Mouse (Mus musculus): ENCODE measurements around the gene Mecom. TPM values are rescaled to one million over a fixed set of nuclear protein-coding genes. Genes with fewer than 3 reads are reported as not detected.

Gene Mecom
- polyA plus RNA-seq, 1 experiment = 0.02 TPM

DNA sequence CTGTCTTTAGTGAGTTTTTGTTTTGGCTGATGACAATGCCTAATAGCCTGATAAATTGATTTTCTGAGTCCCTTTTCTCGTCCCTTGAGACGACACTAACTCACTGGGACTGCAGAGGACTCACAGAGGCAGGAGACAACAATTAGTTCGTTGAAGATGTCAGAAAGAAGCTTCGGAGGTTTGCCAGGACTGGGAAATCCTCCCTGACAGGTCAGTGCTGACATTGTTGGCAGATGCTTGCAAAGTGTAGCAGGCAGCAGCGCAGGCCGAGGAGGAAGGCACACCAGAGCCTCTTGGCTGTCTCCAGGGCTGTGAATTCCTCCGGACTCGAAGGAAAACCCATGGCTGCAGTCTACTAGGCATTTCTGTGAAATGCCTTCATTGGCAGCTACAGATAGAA lies 339.9 kb downstream of the Mecom start:
- no peak overlapping the region for H3K4me3 ChIP-seq (replicated peaks)
- no peaks in the 10 kb centered on the region for H3K27me3 ChIP-seq (ENCODE audit: control insufficient read depth)
- H3K9me3 ChIP-seq (ENCODE audit: control insufficient read depth, low read length) = no peaks in the 10 kb centered on the region
- H3K4me1 ChIP-seq (ENCODE audit: control insufficient read depth) = no peaks in the 10 kb centered on the region
- no peaks in the 10 kb centered on the region for H3K36me3 ChIP-seq (ENCODE audit: control insufficient read depth)
- TF ChIP-seq TAL1 (IDR thresholded peaks at IDR 0.05; ENCODE audit: low read length) (no peak), GATA1 (IDR thresholded peaks at IDR 0.05; ENCODE audit: low read length) (no peak)

DNA sequence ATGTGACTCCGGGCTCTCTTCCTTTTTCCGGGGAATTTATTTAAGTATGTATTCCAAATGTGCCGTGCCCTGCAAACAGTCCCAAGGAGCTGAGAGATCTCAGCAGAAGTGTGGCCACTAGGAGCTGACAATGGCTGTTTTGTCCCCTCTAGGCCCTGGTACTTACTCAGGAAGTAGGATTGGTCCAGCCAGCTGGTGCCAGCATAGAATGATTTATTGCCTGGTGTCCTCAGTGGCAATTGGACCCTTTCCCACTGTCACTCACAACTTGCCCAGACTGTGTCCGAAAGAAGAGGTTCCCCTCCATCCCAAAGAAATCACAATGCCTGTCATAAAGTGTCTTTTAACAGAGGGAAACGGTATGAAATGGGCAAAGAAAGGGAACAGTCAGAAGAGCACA lies 340.4 kb downstream of the Mecom start:
- Histone ChIP-seq H3K36me3 (ENCODE audit: control insufficient read depth) (no peaks in the 10 kb centered on the region), H3K27me3 (ENCODE audit: control insufficient read depth) (no peaks in the 10 kb centered on the region), H3K4me1 (ENCODE audit: control insufficient read depth) (no peaks in the 10 kb centered on the region), H3K4me3 (replicated peaks) (no peak overlapping the region), H3K9me3 (ENCODE audit: control insufficient read depth, low read length) (no peaks in the 10 kb centered on the region)
- TF ChIP-seq GATA1 (IDR thresholded peaks at IDR 0.05; ENCODE audit: low read length) = no peak
- TF ChIP-seq TAL1 (IDR thresholded peaks at IDR 0.05; ENCODE audit: low read length) = no peak

DNA sequence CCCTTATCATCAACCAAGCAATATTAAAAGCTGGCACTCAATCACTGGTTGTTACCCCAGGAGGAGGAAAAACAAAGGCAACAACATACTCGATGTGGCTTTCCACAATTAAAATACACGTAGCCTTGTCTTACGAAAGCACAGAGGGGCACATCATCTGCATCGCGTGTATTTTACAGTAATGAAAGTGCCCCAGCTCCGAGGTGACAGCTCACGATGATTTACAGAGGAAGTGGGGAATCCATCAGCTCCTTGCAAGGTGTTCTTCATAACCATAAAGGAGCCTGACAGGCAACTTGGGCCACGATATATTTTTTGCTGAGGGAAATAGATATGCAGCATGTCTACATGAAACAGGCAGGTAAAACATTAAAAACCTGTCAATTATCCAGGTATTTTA lies 341.7 kb downstream of the Mecom start:
- Histone ChIP-seq H3K36me3 (ENCODE audit: control insufficient read depth) (no peaks in the 10 kb centered on the region), H3K4me1 (ENCODE audit: control insufficient read depth) (no peaks in the 10 kb centered on the region), H3K27me3 (ENCODE audit: control insufficient read depth) (no peaks in the 10 kb centered on the region), H3K4me3 (replicated peaks) (no peak overlapping the region), H3K9me3 (ENCODE audit: control insufficient read depth, low read length) (no peaks in the 10 kb centered on the region)
- TF ChIP-seq GATA1 (IDR thresholded peaks at IDR 0.05; ENCODE audit: low read length) (no peak), TAL1 (IDR thresholded peaks at IDR 0.05; ENCODE audit: low read length) (no peak)

DNA sequence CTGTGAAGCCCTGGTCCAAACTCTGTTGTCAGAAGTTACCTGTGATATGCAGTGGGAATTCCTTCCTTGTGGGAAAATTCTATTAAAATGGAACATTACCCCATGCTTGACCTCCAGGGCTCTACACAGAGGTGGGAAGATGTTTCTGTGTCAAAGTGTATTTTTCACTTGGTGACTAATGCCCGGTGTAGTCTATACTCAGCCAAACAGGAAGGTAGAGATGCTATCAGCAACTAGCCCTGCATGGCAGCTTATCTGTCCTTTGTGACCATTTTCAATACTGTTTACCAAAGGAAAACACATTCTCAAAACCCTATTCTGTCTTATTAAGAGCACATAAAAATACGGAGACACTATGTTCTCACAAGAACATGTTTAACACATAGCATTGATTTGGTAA lies 344.0 kb downstream of the Mecom start:
- Histone ChIP-seq H3K36me3 (ENCODE audit: control insufficient read depth) (no peaks in the 10 kb centered on the region), H3K27me3 (ENCODE audit: control insufficient read depth) (no peaks in the 10 kb centered on the region), H3K9me3 (ENCODE audit: control insufficient read depth, low read length) (no peaks in the 10 kb centered on the region), H3K4me1 (ENCODE audit: control insufficient read depth) (no peaks in the 10 kb centered on the region), H3K4me3 (replicated peaks) (no peak overlapping the region)
- TF ChIP-seq GATA1 (IDR thresholded peaks at IDR 0.05; ENCODE audit: low read length) = no peak
- TF ChIP-seq TAL1 (IDR thresholded peaks at IDR 0.05; ENCODE audit: low read length) = no peak

DNA sequence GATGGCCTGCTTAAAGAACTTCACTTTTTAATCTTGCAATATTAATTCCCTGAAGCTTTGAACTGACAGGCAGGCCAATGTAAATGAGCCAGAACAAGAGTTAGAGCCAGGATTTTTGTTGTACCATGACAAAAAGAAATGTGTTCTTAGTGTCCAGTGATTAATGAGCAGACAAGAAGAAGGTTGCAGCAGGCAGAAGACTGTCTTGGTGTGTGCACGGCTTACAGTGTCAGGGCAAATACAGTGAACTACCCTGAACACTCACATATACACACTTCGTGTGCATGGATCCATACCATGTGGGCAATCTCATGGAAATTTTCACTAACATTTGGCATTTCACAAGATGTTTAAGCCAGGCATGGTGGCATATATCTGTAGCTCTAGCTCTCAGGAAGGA lies 349.0 kb downstream of the Mecom start:
- Histone ChIP-seq H3K4me3 (replicated peaks) (no peak overlapping the region), H3K4me1 (ENCODE audit: control insufficient read depth) (no peaks in the 10 kb centered on the region), H3K27me3 (ENCODE audit: control insufficient read depth) (no peaks in the 10 kb centered on the region), H3K36me3 (ENCODE audit: control insufficient read depth) (no peaks in the 10 kb centered on the region), H3K9me3 (ENCODE audit: control insufficient read depth, low read length) (no peaks in the 10 kb centered on the region)
- TF ChIP-seq GATA1 (IDR thresholded peaks at IDR 0.05; ENCODE audit: low read length) = no peak
- no peak for TF ChIP-seq TAL1 (IDR thresholded peaks at IDR 0.05; ENCODE audit: low read length)

DNA sequence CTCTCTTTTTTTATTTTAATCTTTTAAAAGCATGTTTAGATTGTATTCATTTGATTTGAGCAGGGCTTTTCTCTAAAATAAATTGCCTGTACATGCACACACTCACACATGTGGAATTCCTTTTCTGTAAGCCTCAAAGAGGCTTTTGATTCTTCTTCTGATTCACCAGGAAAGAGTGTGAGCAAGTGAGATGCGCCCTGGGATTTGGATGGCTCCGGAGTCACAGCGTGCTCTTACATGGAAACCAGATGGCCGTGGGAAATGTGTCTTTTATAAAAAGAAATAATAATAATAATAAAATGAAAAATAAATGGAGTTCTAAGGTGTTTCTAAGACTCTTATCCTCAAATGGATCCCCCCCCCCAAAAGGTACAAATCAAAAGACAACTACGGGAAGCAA lies 349.6 kb downstream of the Mecom start:
- H3K27me3 ChIP-seq (ENCODE audit: control insufficient read depth) = no peaks in the 10 kb centered on the region
- no peaks in the 10 kb centered on the region for H3K4me1 ChIP-seq (ENCODE audit: control insufficient read depth)
- H3K36me3 ChIP-seq (ENCODE audit: control insufficient read depth) = no peaks in the 10 kb centered on the region
- no peaks in the 10 kb centered on the region for H3K9me3 ChIP-seq (ENCODE audit: control insufficient read depth, low read length)
- no peak for TF ChIP-seq GATA1 (IDR thresholded peaks at IDR 0.05; ENCODE audit: low read length)
- TF ChIP-seq TAL1 (IDR thresholded peaks at IDR 0.05; ENCODE audit: low read length) = no peak
- H3K4me3 ChIP-seq (replicated peaks) = no peak overlapping the region

DNA sequence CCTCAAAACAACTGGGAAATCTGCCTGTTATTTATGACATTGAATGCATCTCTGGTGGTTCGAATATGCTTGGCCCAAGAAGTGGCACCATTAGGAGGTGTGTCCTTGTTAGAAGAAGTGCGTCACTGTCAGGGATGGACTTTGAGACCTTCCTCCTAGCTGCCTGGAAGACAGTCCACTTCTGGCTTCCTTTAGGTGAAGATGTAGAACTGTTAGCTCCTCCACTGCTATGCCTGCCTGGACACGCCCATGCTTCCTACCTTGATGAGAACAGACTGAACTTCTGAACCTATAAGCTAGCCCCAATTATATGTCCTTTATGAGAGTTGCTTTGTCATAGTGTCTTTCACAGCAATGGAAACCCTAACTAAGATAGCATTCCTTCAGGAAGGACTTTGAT lies 352.6 kb downstream of the Mecom start:
- no peaks in the 10 kb centered on the region for H3K36me3 ChIP-seq (ENCODE audit: control insufficient read depth)
- no peak overlapping the region for H3K4me3 ChIP-seq (replicated peaks)
- H3K27me3 ChIP-seq (ENCODE audit: control insufficient read depth) = no peaks in the 10 kb centered on the region
- H3K9me3 ChIP-seq (ENCODE audit: control insufficient read depth, low read length) = no peaks in the 10 kb centered on the region
- no peaks in the 10 kb centered on the region for H3K4me1 ChIP-seq (ENCODE audit: control insufficient read depth)
- TF ChIP-seq GATA1 (IDR thresholded peaks at IDR 0.05; ENCODE audit: low read length) = no peak
- no peak for TF ChIP-seq TAL1 (IDR thresholded peaks at IDR 0.05; ENCODE audit: low read length)

DNA sequence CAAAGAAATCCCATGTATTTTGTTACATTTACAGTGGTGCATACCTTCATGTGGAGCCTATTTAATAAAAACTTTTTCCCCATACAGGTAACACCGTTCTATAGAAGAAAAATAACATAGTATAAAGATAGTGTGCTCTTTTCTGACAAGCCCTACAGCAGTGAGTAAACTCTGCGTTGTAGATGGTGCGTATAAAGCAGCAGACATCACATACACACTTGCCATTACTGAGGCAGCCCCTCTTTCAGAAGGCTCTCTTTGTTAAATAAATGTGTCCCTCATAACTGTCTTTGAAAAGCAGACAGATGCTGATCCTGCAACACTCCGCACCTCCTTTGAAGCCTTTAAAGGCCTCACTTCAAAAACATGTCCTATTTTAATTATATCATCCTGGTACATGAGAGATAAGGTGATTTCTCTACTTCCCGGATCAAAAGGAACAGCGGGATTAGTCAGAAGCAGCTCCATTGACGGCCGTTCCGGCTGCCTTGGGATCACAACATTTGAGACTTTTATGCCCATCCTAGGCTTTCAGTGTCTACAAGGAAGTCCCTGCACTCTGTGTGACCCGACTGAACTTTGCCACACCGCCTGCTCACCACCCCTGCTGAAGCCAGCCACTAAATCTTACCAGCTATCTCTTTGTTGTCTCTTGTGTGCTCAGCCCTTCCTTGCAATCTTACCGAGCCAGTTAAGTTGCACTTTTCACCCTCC lies 355.4 kb downstream of the Mecom start:
- Histone ChIP-seq H3K4me1 (ENCODE audit: control insufficient read depth) (no peaks in the 10 kb centered on the region), H3K27me3 (ENCODE audit: control insufficient read depth) (no peaks in the 10 kb centered on the region), H3K4me3 (replicated peaks) (no peak overlapping the region), H3K9me3 (ENCODE audit: control insufficient read depth, low read length) (no peaks in the 10 kb centered on the region), H3K36me3 (ENCODE audit: control insufficient read depth) (no peaks in the 10 kb centered on the region)
- TF ChIP-seq GATA1 (IDR thresholded peaks at IDR 0.05; ENCODE audit: low read length) (no peak), TAL1 (IDR thresholded peaks at IDR 0.05; ENCODE audit: low read length) (no peak)

DNA sequence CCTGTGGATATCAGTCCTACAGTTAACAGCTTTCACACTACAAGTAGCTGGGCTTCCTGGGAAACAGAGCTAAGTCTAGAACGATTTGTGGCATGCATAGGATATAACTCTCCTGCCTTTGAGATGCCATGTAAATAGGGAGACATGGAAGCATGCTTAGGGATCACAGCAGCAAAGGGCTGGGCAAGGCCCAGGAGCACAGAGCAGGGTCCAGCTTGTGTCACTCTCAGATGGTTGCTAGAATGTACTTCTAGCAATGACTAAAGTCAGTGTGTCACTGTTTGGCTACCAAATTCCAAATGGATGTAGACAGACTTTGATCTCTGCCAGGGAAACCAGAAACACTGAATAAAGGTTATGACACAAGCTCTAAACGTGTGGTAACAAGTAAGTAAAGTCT lies 358.5 kb downstream of the Mecom start:
- Histone ChIP-seq H3K4me3 (replicated peaks) (no peak overlapping the region), H3K4me1 (ENCODE audit: control insufficient read depth) (no peaks in the 10 kb centered on the region), H3K36me3 (ENCODE audit: control insufficient read depth) (no peaks in the 10 kb centered on the region), H3K27me3 (ENCODE audit: control insufficient read depth) (no peaks in the 10 kb centered on the region), H3K9me3 (ENCODE audit: control insufficient read depth, low read length) (no peaks in the 10 kb centered on the region)
- TF ChIP-seq GATA1 (IDR thresholded peaks at IDR 0.05; ENCODE audit: low read length) = no peak
- TF ChIP-seq TAL1 (IDR thresholded peaks at IDR 0.05; ENCODE audit: low read length) = no peak
